Mouse (Mus musculus) liver, embryonic 14.5 days (tissue): ENCODE measurements around the gene Cav1. TPM values are rescaled to one million over a fixed set of nuclear protein-coding genes. Genes with fewer than 3 reads are reported as not detected.

Source experiments
- ATAC-seq: fragments of 200-750 bp; cut with Nextera tagmentation; 2 replicates; pipeline ENCODE4 v1.8.0; 2017; ENCODE audit warnings: moderate number of reproducible peaks, mild to moderate bottlenecking, moderate library complexity; ENCODE audit not compliant: insufficient read depth
- DNase-seq, 3 experiments: peaks; one replicate each; pipeline ENCODE4 v3.0.0-alpha.2; 2012 to 2013; ENCODE audit warnings: low read depth in 3 of 3, low spot score in 3 of 3
- H3K27ac ChIP-seq: fragments of 300-500 bp; sonication (generic); 2 replicates; pipeline ENCODE4 v1.5.1; 2014; ENCODE audit warnings: moderate library complexity, mild to moderate bottlenecking, control low read depth, inconsistent platforms
- H3K27me3 ChIP-seq: fragments of 300-500 bp; sonication (generic); 2 replicates; pipeline ENCODE4 v1.6.1; 2014; ENCODE audit warnings: mild to moderate bottlenecking, low read length, moderate library complexity; ENCODE audit not compliant: control insufficient read depth, insufficient read depth
- H3K36me3 ChIP-seq: fragments of 300-500 bp; sonication (generic); replicated peaks from 2 replicates; pipeline ENCODE4 v1.6.1; 2014; ENCODE audit warnings: low read depth; ENCODE audit not compliant: control insufficient read depth, insufficient read depth
- H3K4me1 ChIP-seq, 2 experiments: fragments of 200-500 bp in 1 of 2; fragments of 300-500 bp in 1 of 2; sonication (generic) in 1 of 2; replicated peaks; 2 replicates each; pipeline ENCODE4 v1.6.1; 2012 to 2014; ENCODE audit warnings: antibody characterized with exemption in 1 of 2, inconsistent platforms in 1 of 2, low read length in 1 of 2; ENCODE audit not compliant: control insufficient read depth in 2 of 2, insufficient read depth in 2 of 2
- H3K4me2 ChIP-seq: fragments of 300-500 bp; sonication (generic); 2 replicates; pipeline ENCODE4 v1.6.1; 2014; ENCODE audit warnings: low read depth, mild to moderate bottlenecking, control low read depth, moderate library complexity
- H3K4me3 ChIP-seq, 2 experiments: fragments of 200-500 bp in 1 of 2; fragments of 300-500 bp in 1 of 2; sonication (generic) in 1 of 2; 2 replicates each; pipeline ENCODE4 v1.5.1; 2012 to 2014; ENCODE audit warnings: low read depth in 2 of 2, low read length in 2 of 2, mild to moderate bottlenecking in 2 of 2, control low read depth in 1 of 2, inconsistent platforms in 1 of 2, moderate library complexity in 1 of 2; ENCODE audit not compliant: insufficient read depth in 1 of 2
- H3K9ac ChIP-seq: fragments of 300-500 bp; sonication (generic); replicated peaks from 2 replicates; pipeline ENCODE4 v1.6.1; 2014; ENCODE audit warnings: mild to moderate bottlenecking, control low read depth, moderate library complexity
- H3K9me3 ChIP-seq: fragments of 300-500 bp; sonication (generic); 2 replicates; pipeline ENCODE4 v1.6.1; 2016; ENCODE audit warnings: low read length, mixed read lengths; ENCODE audit not compliant: control insufficient read depth
- CTCF ChIP-seq: IDR thresholded peaks from 2 replicates; pipeline ENCODE4 v1.5.1; 2016; ENCODE audit warnings: antibody characterized with exemption, low read depth, control low read depth
- EP300 ChIP-seq: IDR thresholded peaks from 2 replicates; pipeline ENCODE4 v1.6.1; 2016; ENCODE audit warnings: antibody characterized with exemption, low read depth
- WGBS: fragments of 180-500 bp; shearing (Covaris S2); extraction: QIAGEN DNeasy Blood & Tissue Kit; methylation state at CpG from one replicate; pipeline ENCODE4 v1.1.7; 2014; ENCODE audit not compliant: insufficient replicate concordance; 5-methylcytosine and 5-hydroxymethylcytosine counted together
- polyA plus RNA-seq, 2 experiments: library from polyadenylated mRNA; depleted of rRNA in 1 of 2; stranded (reverse) in 1 of 2; unstranded in 1 of 2; fragments of >200 nt; fragmentation: Nextera tagmentation in 1 of 2; extraction: Ambion mirVana in 1 of 2; gene quantifications; 2 replicates each; pipeline versions ENCODE4 v1.2.1 to v1.2.3; 2012 to 2014

Cav1 gene
- polyA plus RNA-seq, 2 experiments: 1.8 to 3.5 TPM

DNA sequence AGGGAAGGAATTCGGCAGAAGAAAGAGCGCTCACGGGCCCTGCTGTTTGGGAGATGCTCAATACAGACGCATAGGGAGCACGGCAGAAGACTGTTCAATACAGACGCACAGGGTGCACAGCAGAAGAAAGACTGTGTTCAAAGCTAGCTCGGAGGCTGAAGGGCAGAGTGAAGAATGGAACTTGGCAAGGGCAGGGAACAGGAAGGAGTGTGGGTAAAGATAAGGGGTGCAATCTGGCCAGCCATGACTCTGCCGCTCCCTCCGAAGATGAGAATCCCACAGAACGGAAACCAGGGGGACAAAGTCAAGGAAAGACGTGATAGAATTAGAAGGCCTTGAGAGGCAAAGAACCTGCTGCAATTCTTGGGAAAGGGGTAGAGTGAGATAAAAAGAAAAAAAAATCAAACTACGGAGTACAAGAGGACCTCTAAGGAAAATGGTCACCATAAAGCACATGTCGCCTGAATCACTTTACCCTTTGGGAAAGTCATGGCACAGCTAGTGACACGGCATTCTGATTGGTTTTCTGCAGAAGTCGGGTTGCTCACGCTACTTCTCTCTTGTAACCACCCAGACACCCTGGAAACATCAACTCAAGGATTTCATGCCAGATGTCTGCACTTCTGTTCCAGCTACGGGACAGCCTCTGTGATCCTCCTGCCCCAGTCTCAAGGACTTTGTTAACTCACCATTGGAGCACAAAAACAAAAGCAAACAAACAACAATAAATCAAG, 57.5 kb downstream of the Cav1 start:
- TF ChIP-seq EP300 (no peak), CTCF (no peak)
- H3K9me3 ChIP-seq: no peaks in the 10 kb centered on the region

DNA sequence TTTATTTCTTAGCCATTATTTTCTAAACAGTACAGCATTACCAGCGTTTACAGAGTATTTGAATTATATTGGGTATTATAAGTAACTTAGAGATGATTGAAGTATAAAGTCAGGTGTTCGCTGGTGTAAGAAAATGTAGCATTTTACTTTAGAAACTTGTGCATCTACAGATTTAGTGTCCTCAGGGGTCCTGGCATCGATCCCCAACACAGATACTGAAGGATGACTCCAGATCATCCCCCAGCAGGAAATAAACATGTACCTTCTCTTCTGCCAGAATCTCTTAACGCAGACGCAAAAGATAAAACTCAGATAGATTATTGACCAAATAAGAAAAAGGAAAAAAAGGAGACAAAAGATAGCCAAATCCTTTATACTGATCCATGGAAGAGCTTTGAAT, 68.2 kb downstream of the Cav1 start:
- TF ChIP-seq EP300 (no peak), CTCF (no peak)
- H3K9me3 ChIP-seq: no peaks in the 10 kb centered on the region
- H3K27ac ChIP-seq: no peak overlapping the region
- no peak overlapping the region for H3K9ac ChIP-seq
- H3K4me2 ChIP-seq: no peak overlapping the region
- no peak for ATAC-seq
- H3K27me3 ChIP-seq: no peaks in the 10 kb centered on the region
- 59% methylated on average over 5 of the region's 5 CpGs for WGBS
- H3K4me3 ChIP-seq: no peak overlapping the region
- no peaks in the 10 kb centered on the region for H3K36me3 ChIP-seq
- DNase-seq: no peak
- H3K4me1 ChIP-seq: no peaks in the 10 kb centered on the region; a peak in 1 of 4 replicates

More for the DNA sequence above, 57.5 kb downstream of the Cav1 start:
- no peak for DNase-seq
- Histone ChIP-seq H3K9ac (no peak overlapping the region), H3K27ac (no peak overlapping the region), H3K36me3 (no peaks in the 10 kb centered on the region), H3K4me2 (no peak overlapping the region), H3K4me1 (0 out of 4 replicates have a peak, but pooled peaks cover 0 to 3% of the 10 kb centered on the region in 2 experiments), H3K27me3 (no peaks in the 10 kb centered on the region), H3K4me3 (no peak overlapping the region)
- peak; percentile 31; the same call in 1 of the 2 replicates for ATAC-seq
- WGBS: 11% methylated on average over 17 of the region's 17 CpGs

DNA sequence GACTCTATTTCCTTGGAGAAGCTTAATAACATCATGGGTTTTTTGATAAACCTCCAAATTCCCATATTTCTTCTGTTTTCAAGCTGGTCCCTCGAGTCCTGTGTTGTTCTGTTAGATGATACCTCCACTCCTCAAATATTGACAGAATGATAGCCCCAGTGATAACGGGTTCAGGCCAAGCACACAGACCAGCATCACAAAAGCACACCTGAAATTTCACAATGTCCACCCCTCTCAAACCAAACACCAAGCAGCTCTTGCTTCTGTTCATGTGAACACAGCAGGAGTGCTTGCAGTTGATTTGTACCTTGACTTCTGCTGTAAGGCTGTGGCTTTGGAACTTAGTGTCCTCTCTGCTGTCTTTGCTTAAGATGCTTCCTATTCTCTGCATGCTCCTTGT, 71.2 kb downstream of the Cav1 start:
- 34% methylated on average over 2 of the region's 2 CpGs for WGBS
- no peak overlapping the region; the same call in 1 of the 2 replicates for H3K4me2 ChIP-seq
- DNase-seq (peak in 2 of 3 experiments; percentile 10 to 17), ATAC-seq (peak; percentile 50; the same call in 1 of the 2 replicates)
- no peaks in the 10 kb centered on the region for H3K36me3 ChIP-seq
- H3K27ac ChIP-seq: no peak overlapping the region
- no peak overlapping the region for H3K9ac ChIP-seq
- H3K4me3 ChIP-seq: no peak overlapping the region
- TF ChIP-seq CTCF (no peak), EP300 (no peak)
- no peaks in the 10 kb centered on the region for H3K9me3 ChIP-seq
- H3K27me3 ChIP-seq: no peaks in the 10 kb centered on the region
- H3K4me1 ChIP-seq: no peaks in the 10 kb centered on the region; a peak in 1 of 4 replicates

DNA sequence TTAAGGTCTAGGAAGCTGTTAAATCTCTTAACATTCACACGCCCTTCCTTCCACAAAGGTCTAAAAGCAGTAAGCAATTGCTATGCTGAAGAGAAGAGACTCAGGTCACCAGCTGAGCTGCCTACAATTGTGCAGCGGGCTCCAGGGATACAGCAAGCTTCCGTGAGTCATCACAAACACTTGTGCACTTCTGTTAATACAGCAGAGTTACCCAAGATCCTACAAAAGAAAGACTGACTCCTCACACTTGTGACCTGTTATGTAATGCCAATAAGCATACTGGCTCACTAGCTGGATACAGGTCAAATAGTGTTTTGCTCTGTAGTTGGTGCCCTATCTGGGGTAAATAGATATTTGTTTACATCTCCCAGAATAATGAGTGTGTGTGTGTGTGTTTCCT, 74.0 kb downstream of the Cav1 start:
- DNase-seq (no peak), ATAC-seq (no peak)
- no peaks in the 10 kb centered on the region for H3K27me3 ChIP-seq
- no peak overlapping the region for H3K4me3 ChIP-seq
- no peak for TF ChIP-seq EP300
- no peak for TF ChIP-seq CTCF
- no peaks in the 10 kb centered on the region for H3K9me3 ChIP-seq
- 65% methylated on average over 3 of the region's 3 CpGs for WGBS
- H3K36me3 ChIP-seq: no peaks in the 10 kb centered on the region
- no peak overlapping the region for H3K4me2 ChIP-seq
- no peak overlapping the region for H3K9ac ChIP-seq
- no peaks in the 10 kb centered on the region; a peak in 1 of 4 replicates for H3K4me1 ChIP-seq
- H3K27ac ChIP-seq: no peak overlapping the region

DNA sequence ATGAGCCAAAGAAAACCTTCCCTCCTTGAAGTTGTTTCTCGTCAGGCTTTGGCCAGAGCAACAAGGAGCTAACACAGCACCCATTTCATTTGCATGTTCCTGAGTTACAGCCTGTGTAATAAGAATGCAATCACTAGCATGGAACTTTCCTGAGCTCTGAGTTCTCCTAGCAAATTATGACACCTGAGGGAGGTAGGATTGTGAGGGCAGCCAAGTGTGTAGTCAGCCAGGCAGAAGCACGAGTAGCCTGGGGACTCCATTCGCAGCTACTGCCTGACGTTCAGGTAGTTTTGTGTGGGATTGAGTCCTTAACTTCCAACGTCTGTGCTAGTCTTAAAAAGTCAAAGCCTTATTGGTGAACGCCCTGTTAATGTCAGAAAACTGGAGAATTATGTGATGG, 75.6 kb downstream of the Cav1 start:
- no peaks in the 10 kb centered on the region for H3K9me3 ChIP-seq
- H3K27ac ChIP-seq: no peak overlapping the region
- no peak overlapping the region for H3K4me3 ChIP-seq
- 55% methylated on average over 6 of the region's 6 CpGs for WGBS
- no peak for ATAC-seq
- TF ChIP-seq CTCF: no peak
- TF ChIP-seq EP300: no peak
- H3K4me2 ChIP-seq: no peak overlapping the region
- peaks cover 0 to 3% of the 10 kb centered on the region in 2 experiments; a peak in 1 of 4 replicates for H3K4me1 ChIP-seq
- DNase-seq: no peak
- H3K27me3 ChIP-seq: no peaks in the 10 kb centered on the region
- no peak overlapping the region for H3K9ac ChIP-seq
- H3K36me3 ChIP-seq: no peaks in the 10 kb centered on the region
